Mouse (Mus musculus) CD8-positive naive resting alpha-beta T cell, adult 57 days (primary cell): Measurements from ENCODE around the gene En2. TPM values are rescaled to one million over a fixed set of nuclear protein-coding genes. Genes with fewer than 3 reads are reported as not detected.

Source experiments
- total RNA-seq: library from RNA; stranded (reverse); gene quantifications from one replicate; pipeline ENCODE4 v1.2.4, GENCODE M21; 2023

En2 gene
- total RNA-seq, result not detected

GRCm38 (mm10) chr5:28165358-28166255 lies at the start of gene En2:
TSS of gene En2 (plus strand) at chr5:28165694.

Other genes with a start within 250 kb of the En2 start
- 109 TPM for gene Insig1, start 94.3 kb upstream of the En2 start, total RNA-seq
- not detected for gene Cnpy1, start 80.1 kb downstream of the En2 start, total RNA-seq
- gene Rbm33, start 151.4 kb downstream of the En2 start, total RNA-seq, result 171 TPM